In the genomic region with DNA sequence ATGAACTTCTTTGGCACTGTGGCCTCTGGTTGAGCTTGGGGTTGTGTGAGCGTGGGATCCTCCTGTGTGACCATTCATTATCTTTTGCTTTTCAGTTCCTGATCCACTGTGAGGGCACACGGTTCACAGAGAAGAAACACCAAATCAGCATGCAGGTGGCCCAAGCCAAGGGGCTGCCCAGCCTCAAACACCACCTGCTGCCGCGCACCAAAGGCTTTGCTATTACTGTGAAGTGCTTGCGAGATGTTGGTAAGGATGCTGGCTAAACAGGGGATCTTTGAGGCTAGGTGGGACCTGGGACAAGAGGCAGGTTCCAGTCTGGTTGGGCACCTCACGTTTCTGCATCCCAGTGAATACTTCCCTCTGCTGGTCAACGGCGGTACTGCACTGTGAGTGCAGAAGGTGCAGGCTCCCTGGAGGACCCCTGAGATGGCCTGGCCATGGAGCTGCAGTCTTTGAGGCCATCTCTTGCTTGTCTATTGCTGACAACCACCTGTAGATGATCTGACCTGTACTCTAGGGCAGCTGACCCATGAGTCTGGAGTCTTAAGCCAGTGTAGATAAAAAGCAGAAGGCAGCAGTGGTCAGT, we compare ENCODE assay signal across 8 mouse cellular contexts.
DNase-seq lines count a peak whose midpoint lies in the region; ATAC-seq lines count a peak whose summit lies in the region.

No protein-coding gene starts in this region.

- ATAC-seq in inflammation-experienced regulatory T-cells, adult 6 months, result peak; percentile 48
- peak; percentile 59 for ATAC-seq in megakaryocyte-erythroid progenitor cell, adult 5-6 weeks (replicated peaks; ENCODE audit: low FRiP score, low TSS enrichment, poor library complexity, severe bottlenecking)

- peak; percentile 47 for DNase-seq in WW6 (ENCODE audit: low read depth, low spot score)
- peak; percentile 84 for DNase-seq in cerebellum, adult 8-10 months
- DNase-seq in frontal cortex, adult 2 months (ENCODE audit: extremely low spot score in 1 of 2, low spot score in 1 of 2), result peak; percentile 62 to 93
- DNase-seq in left cerebral cortex, adult 8-10 months (ENCODE audit: low spot score in 2 of 2), result peak; percentile 60 to 86
- peak; percentile 94 for DNase-seq in right cerebral cortex, postnatal 4 days
- DNase-seq in yolk sac, embryonic 10.5 days (ENCODE audit: low spot score), result peak; percentile 68

Comparison
In these comparisons a context has a peak if more than half of its experiments do, and no peak if none do; other contexts are left out.
1. Peak in every context shown above with its lines: DNase-seq and ATAC-seq.